8 mouse cellular contexts compared by ENCODE assay signal in the genomic region with DNA sequence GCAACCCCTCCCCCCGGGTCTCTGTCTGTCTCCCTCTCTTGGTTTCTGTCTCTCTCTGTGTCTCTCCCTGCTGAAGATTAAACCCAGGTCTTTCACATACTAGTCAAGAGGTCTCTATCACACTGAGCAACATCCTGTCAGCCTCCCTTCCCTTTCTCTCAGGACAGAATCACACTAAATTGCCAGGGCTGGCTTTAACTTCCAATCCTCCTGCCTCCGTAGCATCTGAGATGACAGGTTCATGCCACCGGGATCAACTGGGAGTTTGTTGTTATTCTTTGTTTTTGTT. TPM values are rescaled to one million over a fixed set of nuclear protein-coding genes. Genes with fewer than 3 reads are reported as not detected.
DNase-seq lines count a peak whose midpoint lies in the region; ATAC-seq lines count a peak whose summit lies in the region.
"Had no signal": no experiment of that assay in that cellular context is flagged by ENCODE, and none has a peak within 500 bp of the region (broad histone marks: within the 10 kb centered on the region; RNA-seq: fewer than 3 reads in every experiment).

No protein-coding gene starts in this region.

- no peak for ATAC-seq in kidney, embryonic 14.5 days (ENCODE audit: low FRiP score, low TSS enrichment)
- peak; percentile 63 for ATAC-seq in CD4-positive, CD25-positive, alpha-beta regulatory T cell, adult 4 months
- ATAC-seq in limb, embryonic 12.5 days (ENCODE audit: insufficient number of reproducible peaks, insufficient read depth, low FRiP score, low TSS enrichment, low read depth): no peak

- H3K9ac ChIP-seq in kidney, embryonic 14.5 days (ENCODE audit: low read depth, low read length): no peak overlapping the region
- no peak overlapping the region; the same call in 1 of the 2 replicates for H3K9ac ChIP-seq in limb, embryonic 12.5 days (replicated peaks)

- peaks cover 22% of the 10 kb centered on the region for H3K4me1 ChIP-seq in kidney, embryonic 14.5 days (ENCODE audit: control insufficient read depth, insufficient read depth, low read length)
- H3K4me1 ChIP-seq in limb, embryonic 12.5 days (replicated peaks): peaks cover 14% of the 10 kb centered on the region

- WGBS in kidney, embryonic 14.5 days: 50% methylated on average over 3 of the region's 3 CpGs
- WGBS in limb, embryonic 12.5 days: 42% methylated on average over 3 of the region's 3 CpGs

- no peaks in the 10 kb centered on the region for H3K27me3 ChIP-seq in kidney, embryonic 14.5 days (ENCODE audit: control insufficient read depth, insufficient read depth, low read length)
- no peaks in the 10 kb centered on the region; the same call in 1 of the 2 replicates for H3K27me3 ChIP-seq in limb, embryonic 12.5 days

- no peak for DNase-seq in kidney, postnatal 36 days
- DNase-seq in R1 (ENCODE audit: low read depth, low spot score): peak; percentile 54
- no peak for DNase-seq in cerebellum, adult 9-11 months
- DNase-seq in cerebellum, adult 11-12 months: no peak
- DNase-seq: cerebellum, adult 18-20 months had no signal

- no peak overlapping the region for H3K4me3 ChIP-seq in kidney, embryonic 14.5 days (ENCODE audit: low read length)
- H3K4me3 ChIP-seq in limb, embryonic 12.5 days (replicated peaks): no peak overlapping the region

- no peaks in the 10 kb centered on the region for H3K9me3 ChIP-seq in kidney, embryonic 14.5 days (ENCODE audit: control insufficient read depth, low read length)
- H3K9me3 ChIP-seq in limb, embryonic 12.5 days: no peaks in the 10 kb centered on the region

- H3K4me2 ChIP-seq in kidney, embryonic 14.5 days (replicated peaks; ENCODE audit: low read depth, low read length): 0 out of 2 replicates have a peak overlapping the region, but pooled peaks have one; percentile 26
- H3K4me2 ChIP-seq in limb, embryonic 12.5 days: no peak overlapping the region

- H3K27ac ChIP-seq in kidney, embryonic 14.5 days (ENCODE audit: low read depth, low read length): peak overlapping the region; percentile 73
- H3K27ac ChIP-seq in limb, embryonic 12.5 days: peak overlapping the region; percentile 53; the same call in 1 of the 2 replicates

- H3K36me3 ChIP-seq in kidney, embryonic 14.5 days (ENCODE audit: control insufficient read depth, insufficient read depth, low read length): no peaks in the 10 kb centered on the region
- no peaks in the 10 kb centered on the region for H3K36me3 ChIP-seq in limb, embryonic 12.5 days

RNA-seq across cellular contexts. Expression of gene Actb, which starts 20.3 kb away (rescaled TPM):
- polyA plus RNA-seq in kidney, embryonic 14.5 days (2014; fragmentation: Nextera tagmentation; extraction: Ambion mirVana): 14,375 and 16,963 TPM in 2 replicates
- polyA plus RNA-seq in CD4-positive, CD25-positive, alpha-beta regulatory T cell, adult 4 months (2017; shearing (Covaris generic)): over 10,000 TPM; 21,144 to 46,167 TPM
- 12,553 and 13,538 TPM in 2 replicates for polyA plus RNA-seq in limb, embryonic 12.5 days (2016; fragmentation: Nextera tagmentation; extraction: Ambion mirVana)

RNA-seq across cellular contexts. Expression of gene Fbxl18, which starts 31.7 kb away (rescaled TPM):
- polyA plus RNA-seq in kidney, embryonic 14.5 days (2014; fragmentation: Nextera tagmentation; extraction: Ambion mirVana): 11.7 and 14.6 TPM in 2 replicates
- polyA plus RNA-seq in CD4-positive, CD25-positive, alpha-beta regulatory T cell, adult 4 months (2017; shearing (Covaris generic)): 1 to 10 TPM; 3.9 to 8.6 TPM
- 13.0 and 13.1 TPM in 2 replicates for polyA plus RNA-seq in limb, embryonic 12.5 days (2016; fragmentation: Nextera tagmentation; extraction: Ambion mirVana)

RNA-seq across cellular contexts. Expression of gene Fscn1, which starts 33.3 kb away (rescaled TPM):
- polyA plus RNA-seq in kidney, embryonic 14.5 days (2014; fragmentation: Nextera tagmentation; extraction: Ambion mirVana): 312 and 390 TPM in 2 replicates
- polyA plus RNA-seq in CD4-positive, CD25-positive, alpha-beta regulatory T cell, adult 4 months (2017; shearing (Covaris generic)): under 1 TPM; 0.36 to 0.58 TPM
- 576 and 587 TPM in 2 replicates for polyA plus RNA-seq in limb, embryonic 12.5 days (2016; fragmentation: Nextera tagmentation; extraction: Ambion mirVana)

Comparison
In these comparisons a context has a peak if more than half of its experiments do, and no peak if none do; other contexts are left out.
1. RNA of gene Fscn1, which starts 33.3 kb away (polyA plus RNA-seq): 576 to 587 TPM in limb, embryonic 12.5 days and 312 to 390 TPM in kidney, embryonic 14.5 days; 0.36 to 0.58 TPM in CD4-positive, CD25-positive, alpha-beta regulatory T cell, adult 4 months; every median in the first group is over 100 times any median in the second.